Mouse (Mus musculus) embryonic stem cell, embryonic (primary cell): ENCODE results near the gene Borcs8.

Experiments
- CTCF ChIA-PET, 4 experiments: fragments of 300-600 bp in 2 of 4; fragments of 350-600 bp in 2 of 4; sonication (Branson Sonifier 250); formaldehyde crosslinking; loops; one replicate each; lab custom pipeline; 2022; ENCODE audit warnings: inconsistent platforms in 2 of 4; lab: Charles Lee
- POLR2A ChIA-PET, 4 experiments: fragments of 300-600 bp in 2 of 4; fragments of 350-600 bp in 2 of 4; sonication (Branson Sonifier 250); formaldehyde crosslinking; loops; one replicate each; lab custom pipeline; 2022; ENCODE audit warnings: antibody characterized with exemption in 4 of 4, inconsistent platforms in 1 of 4; lab: Charles Lee

Borcs8 gene

DNA sequence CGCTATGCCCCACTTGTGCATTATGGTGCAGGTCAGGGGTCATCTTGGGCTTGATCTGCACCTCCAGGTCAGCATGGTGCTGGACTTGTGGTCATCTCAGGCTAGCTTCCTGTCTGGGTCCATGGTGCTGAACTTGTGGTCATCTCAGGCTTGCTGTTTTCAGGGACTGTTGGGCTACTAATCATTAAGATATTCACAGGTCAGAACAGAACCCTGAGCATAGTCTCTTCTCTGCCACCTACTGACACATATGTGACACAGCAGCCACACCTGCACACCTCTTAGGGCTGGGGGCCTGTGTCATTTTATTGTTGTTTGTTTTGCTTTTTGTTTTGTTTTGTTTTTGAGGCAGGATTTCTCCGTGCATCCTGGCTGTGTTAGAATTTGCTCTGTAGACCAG, 16.4 kb upstream of the Borcs8 start:
- ChIA-PET POLR2A (no interaction called here), CTCF (interaction anchor here in 1 of 4 experiments (1.0 kb wide), 1 partner anchor 18 kb away, joined by 5 read pairs; no protein-coding TSS in a partner anchor)

DNA sequence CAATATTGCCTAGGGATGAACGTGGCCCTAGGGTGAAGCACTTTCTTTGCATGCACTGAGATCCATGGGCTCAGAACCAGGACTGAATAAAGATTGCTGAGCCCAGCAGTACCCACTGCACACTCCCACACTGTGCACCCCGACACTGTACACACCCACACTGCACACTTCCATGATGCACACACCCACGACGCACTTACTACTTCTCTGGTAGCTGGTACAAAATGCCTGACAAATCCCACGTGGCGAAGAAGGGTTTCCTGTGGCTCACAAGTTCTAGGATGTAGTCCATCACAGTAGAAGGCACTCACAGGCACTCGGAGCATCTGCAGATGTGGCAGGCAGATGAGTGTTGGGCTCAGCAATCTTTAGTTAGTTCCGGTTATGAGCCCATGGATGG, 14.3 kb upstream of the Borcs8 start:
- ChIA-PET POLR2A (interaction anchor here in 1 of 4 experiments (0.9 kb wide), 1 partner anchor 34 kb away, joined by 3 read pairs; no protein-coding TSS in a partner anchor), CTCF (interaction anchor here in 1 of 4 experiments (0.6 kb wide), 1 partner anchor 61 kb away, joined by 3 read pairs; no protein-coding TSS in a partner anchor)

DNA sequence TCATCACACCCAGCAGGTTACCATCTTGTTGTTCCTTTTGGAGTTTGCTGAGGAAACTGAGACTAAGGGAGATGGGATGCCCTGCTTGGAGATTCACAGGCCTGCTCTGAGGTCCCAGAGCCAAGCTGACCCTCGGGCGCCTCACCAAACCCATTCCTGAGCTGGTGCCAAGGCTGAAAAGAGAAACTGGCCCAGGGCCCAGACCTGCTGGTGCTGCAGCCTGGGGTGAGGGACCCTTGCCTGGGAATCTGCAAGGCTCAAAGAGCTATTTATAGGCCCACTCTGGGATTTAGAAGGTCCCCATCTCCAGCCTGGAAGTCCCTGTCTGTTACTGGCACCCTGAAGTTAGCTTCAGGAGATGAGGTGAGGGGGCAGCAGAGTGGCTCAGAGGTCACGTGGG, 10.9 kb upstream of the Borcs8 start:
- ChIA-PET POLR2A (interaction anchor here in 3 of 4 experiments (0.5 to 6.5 kb wide), 13 partner anchors 10 to 639 kb away, joined by 3 to 57 read pairs (median 8); partner anchors contain the start of genes Tmem161a (in 2 of the 3), Borcs8 (in 1 of the 3), Mef2b (in 1 of the 3) and Rfxank (in 1 of the 3)), CTCF (no interaction called here)

DNA sequence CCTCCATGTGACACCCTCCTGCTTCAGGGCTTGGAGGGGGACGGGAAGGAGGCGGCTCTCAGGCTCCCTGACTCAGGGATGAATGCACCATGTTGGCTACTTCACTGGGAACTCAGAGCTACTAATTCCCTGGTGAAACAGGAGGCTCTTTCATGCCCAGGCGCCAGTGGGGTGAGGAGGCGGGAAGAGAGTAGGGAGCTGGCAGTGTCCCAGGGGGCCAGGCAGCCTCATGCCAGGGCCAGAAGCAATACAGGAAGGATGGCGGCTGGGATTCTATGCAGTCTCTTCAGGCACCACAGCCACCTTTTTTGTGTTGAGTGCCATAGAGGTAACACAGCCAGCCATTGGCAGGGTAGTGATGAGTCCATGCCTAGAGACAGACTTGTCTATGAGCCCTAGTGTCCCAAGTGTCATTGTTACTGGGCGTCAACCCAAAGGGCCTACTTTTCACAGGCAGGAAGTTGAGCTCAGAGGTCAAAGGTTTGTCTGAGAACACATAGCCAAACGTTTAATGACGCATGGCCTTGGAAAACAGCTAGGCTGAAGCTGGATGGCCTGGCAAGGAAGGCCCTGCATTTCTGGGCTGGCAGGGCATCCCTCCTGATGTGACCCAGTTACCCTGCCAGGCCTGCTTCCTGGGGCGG, 9.9 kb upstream of the Borcs8 start:
- ChIA-PET POLR2A (interaction anchor here (0.5 to 6.5 kb wide), 47 partner anchors 8 to 638 kb away, joined by 3 to 57 read pairs (median 5); partner anchors contain the start of genes Slc25a42 (in 4 of the 4), Borcs8 (in 3 of the 4), Ncan (in 3 of the 4) and Rfxank (in 3 of the 4)), CTCF (interaction anchor here in 2 of 4 experiments (0.6 to 1.3 kb wide), 2 partner anchors 9 to 19 kb away, joined by 3 to 5 read pairs; partner anchors contain the start of gene Ncan (in 1 of the 2))

DNA sequence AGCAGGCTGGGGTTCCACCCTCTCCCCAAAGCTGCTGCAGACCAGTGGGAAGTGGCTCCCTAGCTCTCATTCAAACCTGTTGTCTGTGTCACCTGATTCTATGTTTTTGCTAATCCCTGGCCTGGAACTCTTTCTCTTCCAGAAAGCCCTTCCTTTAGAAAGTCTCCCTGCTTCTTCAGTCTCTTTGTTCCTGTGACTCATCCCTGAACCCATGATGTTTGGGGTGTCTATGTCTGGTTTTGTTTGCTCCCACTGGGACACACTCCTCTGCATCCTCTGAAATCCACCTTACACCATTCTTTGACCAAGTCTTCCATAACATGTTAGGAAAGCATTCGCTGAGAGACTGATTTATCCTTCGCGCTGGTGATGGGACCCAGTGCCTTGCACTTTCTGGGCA, 9.2 kb upstream of the Borcs8 start:
- POLR2A ChIA-PET = interaction anchor here in 3 of 4 experiments (0.6 to 6.5 kb wide), 52 partner anchors 9 to 409 kb away, joined by 3 to 57 read pairs (median 5); partner anchors contain the start of genes Borcs8 (in 3 of the 3), Ncan (in 3 of the 3), Rfxank (in 3 of the 3) and Slc25a42 (in 3 of the 3)
- CTCF ChIA-PET = interaction anchor here in 3 of 4 experiments (0.6 to 1.3 kb wide), 3 partner anchors 9 to 269 kb away, joined by 3 to 5 read pairs (median 3); partner anchors contain the start of gene Ncan (in 1 of the 3)

GRCm38 (mm10) chr8:70131166-70131883, 8.0 kb upstream of the Borcs8 start, which contains the start of gene Nr2c2ap:
Gene Nr2c2ap (plus strand): TSS chr8:70131333.
- POLR2A ChIA-PET = interaction anchor here in 3 of 4 experiments (0.7 to 6.5 kb wide), 39 partner anchors 9 to 396 kb away, joined by 3 to 57 read pairs (median 5); partner anchors contain the start of genes Slc25a42 (in 3 of the 3), Ncan (in 2 of the 3), Tmem161a (in 2 of the 3) and Borcs8 (in 1 of the 3)
- CTCF ChIA-PET = interaction anchor here in 2 of 4 experiments (0.6 to 1.2 kb wide), 3 partner anchors 19 to 230 kb away, joined by 3 read pairs; no protein-coding TSS in a partner anchor

DNA sequence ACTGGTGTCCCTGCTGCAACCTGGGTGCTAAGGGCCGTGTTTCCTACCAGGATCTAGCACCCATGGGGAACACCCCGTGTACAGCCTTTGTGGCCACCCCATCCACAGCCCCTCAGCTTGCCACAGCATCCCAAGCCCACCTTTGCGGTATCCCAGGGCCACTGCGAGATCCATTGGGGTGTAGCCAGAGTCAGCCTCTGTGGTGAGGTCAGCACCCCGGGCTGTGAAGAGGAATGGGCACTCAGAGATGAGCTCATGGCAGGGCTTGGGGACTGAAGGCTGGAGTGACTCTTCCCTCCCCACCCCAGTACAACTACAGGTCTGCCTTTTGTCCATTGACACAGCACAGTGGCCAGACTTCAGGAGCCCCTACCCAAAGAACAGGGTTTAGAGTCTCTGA, 5.2 kb upstream of the Borcs8 start:
- CTCF ChIA-PET = no interaction called here
- POLR2A ChIA-PET = interaction anchor here in 2 of 4 experiments (0.6 to 6.5 kb wide), 6 partner anchors 11 to 148 kb away, joined by 3 to 57 read pairs (median 4); no protein-coding TSS in a partner anchor

DNA sequence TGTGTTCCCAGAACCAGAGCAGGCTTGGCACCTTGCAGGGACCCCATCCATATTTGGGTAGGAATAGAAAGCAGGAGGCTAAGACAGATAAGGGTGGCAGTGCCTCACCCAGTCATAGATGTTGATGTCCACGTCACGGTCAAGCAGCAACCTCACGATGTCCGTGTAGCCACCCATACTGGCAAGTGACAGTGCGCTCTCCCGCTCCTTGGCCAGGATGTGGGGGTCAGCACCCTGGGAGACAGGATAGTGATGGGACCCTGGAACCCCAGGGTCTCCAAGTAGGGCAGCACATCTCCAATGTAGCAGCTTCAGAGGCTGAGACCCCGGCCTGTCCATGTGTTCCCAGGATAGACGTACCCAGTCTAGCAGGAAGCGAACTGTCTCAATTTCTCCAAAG, 4.4 kb upstream of the Borcs8 start:
- ChIA-PET POLR2A (interaction anchor here in 3 of 4 experiments (0.6 to 1.9 kb wide), 5 partner anchors 16 to 94 kb away, joined by 3 to 11 read pairs (median 3); no protein-coding TSS in a partner anchor), CTCF (no interaction called here)

- CTCF ChIA-PET = no interaction called here
- POLR2A ChIA-PET = interaction anchor here in 3 of 4 experiments (0.6 to 2.1 kb wide), 10 partner anchors 8 to 76 kb away, joined by 3 to 12 read pairs (median 4); partner anchors contain the start of genes Ncan (in 1 of the 3) and Slc25a42 (in 1 of the 3)
Measured at GRCm38 (mm10) chr8:70136591-70136990, 2.7 kb upstream of the Borcs8 start.

DNA sequence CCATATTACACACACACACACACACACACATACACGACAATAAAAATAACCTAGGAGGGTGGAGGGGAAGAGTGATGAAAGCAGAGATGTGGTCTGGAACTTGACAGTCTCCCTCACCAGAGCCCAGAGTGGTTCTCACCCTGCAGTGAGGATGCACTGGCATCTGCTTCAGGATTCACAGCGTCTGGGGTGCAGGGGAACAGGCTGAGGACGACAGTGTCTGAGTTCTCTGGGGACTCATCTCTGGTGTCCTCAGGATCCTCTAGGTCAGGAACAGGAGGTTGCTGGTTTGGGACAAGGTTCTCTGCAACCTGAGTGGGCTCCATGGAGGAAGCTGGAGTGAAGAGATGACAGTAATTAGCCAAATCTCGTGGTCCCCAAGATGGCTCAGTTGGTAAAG, 1.4 kb upstream of the Borcs8 start:
- ChIA-PET CTCF (no interaction called here), POLR2A (interaction anchor here in 3 of 4 experiments (0.6 to 5.4 kb wide), 10 partner anchors 8 to 480 kb away, joined by 3 to 30 read pairs (median 13); partner anchors contain the start of genes Nr2c2ap (in 1 of the 3) and Tmem161a (in 1 of the 3))

DNA sequence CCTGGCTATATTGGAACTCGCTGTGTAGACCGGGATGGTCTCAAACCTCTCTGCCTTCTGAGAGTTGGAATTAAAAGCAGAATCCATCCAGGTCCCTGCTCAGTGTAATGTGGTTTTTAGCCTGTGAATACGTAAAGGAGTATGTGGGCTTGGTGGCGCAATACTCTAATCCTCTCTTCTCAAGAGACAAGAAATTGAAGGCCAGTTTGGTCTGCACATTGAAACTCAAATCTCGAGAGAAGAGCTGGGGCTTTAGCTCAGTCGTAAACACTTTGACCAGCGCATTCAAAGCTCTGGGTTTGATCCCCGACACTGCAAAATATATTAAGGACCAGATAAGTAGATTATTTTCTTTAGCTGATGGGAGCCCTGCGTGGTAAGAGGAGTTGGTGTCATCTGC, 682 bp downstream of the Borcs8 start:
- CTCF ChIA-PET = interaction anchor here in 1 of 4 experiments (0.9 to 1.1 kb wide), 2 partner anchors 22 to 32 kb away, joined by 3 to 5 read pairs; partner anchors contain the start of gene Tmem161a
- POLR2A ChIA-PET = interaction anchor here (0.7 to 5.5 kb wide), 23 partner anchors 8 to 387 kb away, joined by 3 to 40 read pairs (median 5); partner anchors contain the start of genes Fkbp8 (in 1 of the 4), Mau2 (in 1 of the 4), Ncan (in 1 of the 4) and Nr2c2ap (in 1 of the 4)

DNA sequence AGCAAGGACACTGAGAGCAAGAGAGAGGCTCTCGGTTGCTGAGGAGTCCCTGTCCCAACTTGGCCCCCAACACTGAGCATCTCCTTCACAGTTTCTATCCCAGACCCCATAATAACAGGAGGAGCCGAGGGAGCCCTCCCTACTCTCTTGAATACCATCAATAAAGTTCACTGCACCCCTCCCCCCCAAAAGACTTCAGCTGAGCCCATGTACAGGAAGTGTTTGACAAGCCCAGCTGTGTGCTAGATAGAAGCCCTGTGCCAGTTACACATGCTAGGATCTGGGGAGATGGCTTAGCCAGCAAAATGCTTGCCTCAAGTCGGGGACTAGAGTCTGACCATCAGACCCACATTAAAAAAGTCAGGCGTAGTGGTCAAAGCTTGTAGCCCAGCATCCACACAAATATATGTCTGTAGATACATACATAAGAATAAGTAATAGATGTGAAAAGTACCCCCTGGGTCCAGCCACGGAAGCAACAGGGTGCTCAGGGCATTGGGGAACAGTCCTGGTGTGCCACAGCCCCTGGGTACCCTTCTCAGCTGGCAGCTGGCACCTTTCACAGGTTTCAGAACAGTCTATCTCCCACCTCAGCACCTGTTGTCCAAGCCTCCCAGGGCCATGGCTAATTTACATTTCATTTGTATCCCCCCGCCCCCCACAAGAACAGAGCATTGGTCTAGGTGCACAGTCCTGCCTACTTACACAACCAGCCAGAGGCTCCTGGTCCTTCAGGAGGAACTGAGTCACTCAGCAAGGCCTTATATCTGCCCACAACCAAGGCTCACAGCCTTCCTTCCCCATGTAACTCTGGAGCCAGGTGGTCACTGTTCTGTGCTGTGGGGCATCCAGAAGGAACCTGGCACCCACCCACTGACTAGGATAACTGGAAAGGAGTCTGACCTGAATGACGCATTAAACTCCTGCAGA, 8.6 kb downstream of the Borcs8 start:
- ChIA-PET CTCF (interaction anchor here in 2 of 4 experiments (0.6 to 1.4 kb wide), 4 partner anchors 18 to 499 kb away, joined by 3 to 4 read pairs (median 3); partner anchors contain the start of gene Slc25a42 (in 1 of the 2)), POLR2A (interaction anchor here in 3 of 4 experiments (0.8 to 8.2 kb wide), 10 partner anchors 8 to 37 kb away, joined by 3 to 64 read pairs (median 6); partner anchors contain the start of genes Rfxank (in 2 of the 3), Borcs8 (in 1 of the 3), Mef2b (in 1 of the 3) and Nr2c2ap (in 1 of the 3))

GRCm38 (mm10) chr8:70150158-70150557, 10.9 kb downstream of the Borcs8 start:
- ChIA-PET CTCF (interaction anchor here in 1 of 4 experiments (0.6 kb wide), 1 partner anchor 147 kb away, joined by 3 read pairs; no protein-coding TSS in a partner anchor), POLR2A (interaction anchor here (0.6 to 8.2 kb wide), 20 partner anchors 10 to 1369 kb away, joined by 3 to 64 read pairs (median 5); partner anchors contain the start of genes Borcs8 (in 2 of the 4), Mef2b (in 2 of the 4), Nr2c2ap (in 2 of the 4) and Rfxank (in 2 of the 4))

GRCm38 (mm10) chr8:70152537-70153257, 13.4 kb downstream of the Borcs8 start:
- ChIA-PET CTCF (interaction anchor here in 3 of 4 experiments (0.5 to 1.5 kb wide), 10 partner anchors 14 to 151 kb away, joined by 3 to 6 read pairs (median 4); partner anchors contain the start of gene Tm6sf2 (in 1 of the 3)), POLR2A (interaction anchor here in 3 of 4 experiments (0.5 to 5.8 kb wide), 80 partner anchors 7 to 744 kb away, joined by 3 to 57 read pairs (median 4); partner anchors contain the start of genes Nr2c2ap (in 3 of the 3), Tmem161a (in 3 of the 3), Borcs8 (in 2 of the 3) and Mau2 (in 2 of the 3))

DNA sequence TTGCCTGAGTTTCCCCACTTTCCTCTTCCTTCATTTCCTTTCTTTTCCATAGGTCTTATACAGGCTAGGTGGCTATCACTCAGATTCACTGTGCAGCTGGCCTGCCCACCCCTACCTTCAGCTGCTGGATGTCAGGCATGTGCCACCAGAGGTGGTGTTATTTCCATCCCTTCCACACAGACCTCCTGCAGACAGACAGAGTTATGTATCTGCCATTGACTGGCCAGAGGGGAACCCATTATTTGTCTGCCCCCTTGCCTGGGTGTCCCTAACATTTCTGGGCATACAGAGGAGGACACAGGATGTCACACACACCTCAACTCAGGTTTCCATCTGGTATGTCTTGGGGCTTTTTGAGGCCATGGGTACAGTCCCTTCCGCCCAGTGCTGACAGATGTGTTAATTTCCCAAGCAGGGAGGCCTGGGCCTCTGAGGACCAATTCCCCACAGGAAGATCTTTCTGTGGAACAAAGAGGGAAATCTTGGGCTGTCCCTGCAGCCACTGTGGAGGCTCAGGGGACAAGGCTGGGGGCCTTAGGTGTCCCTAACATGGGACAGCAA, 18.0 kb downstream of the Borcs8 start:
- POLR2A ChIA-PET = interaction anchor here in 2 of 4 experiments (0.7 to 2.2 kb wide), 4 partner anchors 9 to 74 kb away, joined by 3 to 5 read pairs (median 3); partner anchors contain the start of genes Hapln4 (in 1 of the 2) and Tmem161a (in 1 of the 2)
- CTCF ChIA-PET = interaction anchor here in 1 of 4 experiments (1.1 kb wide), 1 partner anchor 9 kb away, joined by 3 read pairs; no protein-coding TSS in a partner anchor
